Mouse (Mus musculus) bone marrow macrophage, adult 2 months (primary cell): Measurements from ENCODE around the gene Cisd3. TPM values are rescaled to one million over a fixed set of nuclear protein-coding genes. Genes with fewer than 3 reads are reported as not detected.

Source experiments
- H3K27ac ChIP-seq: 2 replicates; pipeline ENCODE4 v1.5.1; 2012; ENCODE audit warnings: low read depth, low read length; ENCODE audit not compliant: insufficient read depth
- H3K4me1 ChIP-seq: 2 replicates; pipeline ENCODE4 v1.6.1; 2012; ENCODE audit warnings: low read length; ENCODE audit not compliant: control insufficient read depth, insufficient read depth
- H3K4me3 ChIP-seq: 2 replicates; pipeline ENCODE4 v1.5.1; 2012; ENCODE audit warnings: mild to moderate bottlenecking, low read length, moderate library complexity; ENCODE audit not compliant: insufficient read depth
- CTCF ChIP-seq: IDR thresholded peaks from 2 replicates; pipeline ENCODE4 v1.5.1; 2012; ENCODE audit warnings: low read depth, mild to moderate bottlenecking, low read length, moderate library complexity
- POLR2A ChIP-seq: IDR thresholded peaks from 2 replicates; pipeline ENCODE4 v1.6.1; 2012; ENCODE audit warnings: mild to moderate bottlenecking, low read depth, low read length, borderline replicate concordance
- polyA plus RNA-seq: library from polyadenylated mRNA; stranded (reverse); fragments of >200 nt; gene quantifications from 2 replicates; pipeline ENCODE4 v1.2.4, GENCODE M21; 2012; ENCODE audit not compliant: missing spikeins, insufficient read depth, insufficient read length

The Cisd3 gene
- polyA plus RNA-seq, 1 experiment: 45.2 TPM

DNA sequence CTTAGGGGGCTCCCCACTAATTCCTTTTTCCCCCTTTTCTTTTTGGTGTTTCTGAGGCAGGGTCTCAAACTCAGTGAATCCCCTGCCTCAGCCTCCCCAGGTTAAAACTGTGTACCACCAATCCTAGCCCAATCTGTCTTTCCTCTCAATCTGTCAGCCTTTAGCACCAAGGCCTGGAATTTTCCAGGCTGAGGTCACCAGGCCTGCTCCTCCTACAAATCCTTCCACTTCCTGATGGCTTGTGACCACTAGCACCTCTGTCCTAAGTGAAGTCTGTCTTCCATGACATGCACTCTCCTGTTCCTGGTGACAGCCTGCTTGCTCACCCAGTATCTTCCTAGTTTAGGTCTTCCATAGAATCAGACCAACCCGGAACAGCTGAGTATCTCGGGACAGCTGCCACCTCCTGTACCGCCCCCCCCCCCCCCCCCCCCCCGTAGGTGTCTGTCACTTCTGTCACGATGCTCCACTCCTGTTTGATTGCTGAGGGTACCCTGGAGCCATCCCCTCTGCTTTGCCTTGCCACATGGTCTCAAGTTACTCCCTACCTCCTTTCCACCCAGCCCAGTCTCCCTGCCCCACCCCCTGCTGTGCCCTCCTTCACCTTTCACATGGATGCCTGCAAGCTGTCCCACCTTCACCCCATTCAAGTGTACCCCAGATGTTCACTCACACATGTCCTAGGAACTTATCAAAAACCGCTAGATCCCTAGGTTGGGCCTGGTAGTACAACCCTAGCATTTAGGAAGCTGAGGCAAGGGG is 28.3 kb upstream of the Cisd3 start:
- TF ChIP-seq POLR2A: no peak
- no peak for TF ChIP-seq CTCF
- H3K27ac ChIP-seq: peak overlapping the region; percentile 15
- H3K4me1 ChIP-seq: peaks cover 32% of the 10 kb centered on the region
- H3K4me3 ChIP-seq: no peak overlapping the region

DNA sequence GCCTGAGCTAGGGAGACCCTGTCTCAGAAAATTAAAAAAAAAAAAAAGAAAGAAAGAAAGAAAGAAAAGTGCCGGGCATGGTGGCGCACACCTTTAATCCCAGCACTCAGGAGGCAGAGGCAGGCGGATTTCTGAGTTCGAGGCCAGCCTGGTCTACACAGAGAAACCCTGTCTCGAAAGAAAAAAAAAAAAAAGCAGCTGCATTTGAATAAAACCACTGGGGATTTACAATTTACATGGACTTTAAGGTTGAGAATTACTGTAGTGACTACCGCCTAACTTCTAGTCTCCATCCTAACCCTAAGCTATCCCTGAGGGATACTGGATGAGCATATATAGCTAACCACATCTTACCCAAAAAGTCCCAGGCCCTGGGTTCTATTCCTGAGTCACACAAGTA is 27.7 kb upstream of the Cisd3 start:
- Histone ChIP-seq H3K27ac (peak overlapping the region; percentile 100), H3K4me1 (peaks cover 34% of the 10 kb centered on the region), H3K4me3 (peak overlapping the region; percentile 98)

DNA sequence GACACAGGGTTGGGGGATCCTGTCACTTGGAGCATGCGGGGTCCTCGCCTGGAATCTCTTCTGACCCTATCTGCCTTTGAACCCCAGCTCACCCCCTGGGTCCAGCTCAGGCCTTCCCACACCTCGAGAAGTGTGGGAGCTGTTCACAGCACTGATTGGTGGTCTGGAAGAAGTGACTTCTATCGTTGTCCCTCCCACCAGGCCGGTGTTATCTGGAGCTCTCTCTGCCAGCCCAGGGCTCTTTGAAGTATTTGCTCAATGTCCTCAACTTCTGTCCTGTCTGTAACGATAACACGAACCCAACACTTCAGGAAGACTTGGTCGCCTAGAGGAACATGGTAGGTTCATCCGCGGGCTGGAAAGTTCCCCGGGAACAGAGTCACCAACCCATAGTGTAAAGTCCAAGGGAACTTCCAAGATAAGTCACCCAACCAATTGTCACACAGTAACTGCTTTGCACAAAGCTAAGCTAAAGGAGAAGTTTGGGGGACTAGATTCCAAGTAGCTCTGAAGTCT is 26.8 kb upstream of the Cisd3 start:
- peaks cover 34% of the 10 kb centered on the region for H3K4me1 ChIP-seq
- H3K27ac ChIP-seq: peak overlapping the region; percentile 100
- H3K4me3 ChIP-seq: peak overlapping the region; percentile 98
- TF ChIP-seq POLR2A: no peak
- TF ChIP-seq CTCF: no peak

DNA sequence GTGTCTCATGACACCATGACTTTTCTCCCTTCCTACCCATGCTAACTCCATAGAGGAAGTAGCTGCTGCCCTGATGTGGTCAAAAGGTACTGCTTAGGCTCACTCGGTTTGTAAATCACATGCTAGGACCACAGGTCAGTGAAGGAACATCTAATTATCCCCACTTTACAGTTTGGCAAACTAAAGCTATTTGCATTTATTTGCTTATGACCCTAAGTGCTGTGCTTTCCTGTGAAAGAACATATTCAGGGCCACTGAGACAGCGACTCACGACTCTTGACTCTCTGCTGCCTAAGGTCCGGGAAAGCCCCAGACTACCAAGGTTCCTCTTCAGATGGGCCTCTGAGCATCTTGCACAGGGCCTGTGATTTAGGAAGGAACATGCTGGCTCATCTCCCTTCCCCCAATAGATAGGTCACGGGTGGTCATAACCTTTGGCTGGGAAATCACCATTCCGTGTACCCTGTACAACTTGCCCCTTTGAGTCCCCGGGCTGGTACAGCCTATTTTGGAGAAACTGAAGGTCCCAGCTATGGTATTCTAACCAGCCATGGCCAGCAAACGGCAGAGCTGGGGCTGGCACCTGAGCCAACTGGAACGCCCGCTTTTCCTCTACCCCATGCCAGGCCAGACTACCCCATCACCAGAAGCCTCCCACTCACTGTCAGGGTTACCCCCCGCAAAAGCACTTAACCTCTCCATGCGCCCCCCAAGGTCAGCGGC is 26.2 kb upstream of the Cisd3 start:
- TF ChIP-seq POLR2A (no peak; the same call in 1 of the 2 replicates), CTCF (no peak)
- peak overlapping the region; percentile 100 for H3K27ac ChIP-seq
- H3K4me1 ChIP-seq: peaks cover 34% of the 10 kb centered on the region
- H3K4me3 ChIP-seq: peak overlapping the region; percentile 98

DNA sequence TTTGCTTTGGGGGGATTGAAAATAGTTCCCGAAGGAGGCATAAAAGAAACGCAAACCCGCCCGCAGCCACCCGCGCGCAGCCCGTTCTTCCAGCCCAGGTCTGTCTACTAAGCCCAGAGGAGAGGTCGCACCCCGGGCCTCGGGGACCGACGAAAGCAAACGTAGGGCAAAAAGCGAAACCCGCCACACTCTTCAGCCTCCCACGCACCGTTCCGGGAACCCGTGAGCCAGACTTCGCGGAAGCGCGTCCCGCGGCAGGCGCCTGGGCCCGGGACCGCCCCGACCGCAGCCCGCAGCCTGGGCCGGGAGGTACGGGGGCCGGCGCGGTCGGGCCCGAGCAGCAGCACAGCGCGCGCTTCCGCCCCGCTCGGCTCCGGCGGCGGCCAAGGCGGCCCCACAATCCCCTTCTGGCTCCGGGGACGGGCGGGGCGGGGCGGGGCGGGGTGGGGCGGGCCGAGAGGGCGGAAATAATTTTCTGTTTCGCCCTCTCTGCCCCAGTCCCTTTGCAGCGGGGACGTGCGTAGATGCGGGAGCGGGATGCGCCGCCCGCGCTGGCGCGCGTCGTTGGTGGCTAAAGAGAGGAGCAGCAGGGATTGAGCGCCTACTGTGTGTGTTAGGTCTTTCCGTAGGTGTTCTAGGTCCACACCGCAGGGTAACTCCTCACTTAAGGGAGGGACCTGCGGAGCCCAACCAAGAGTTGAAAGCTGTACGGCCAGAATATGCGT is 25.5 kb upstream of the Cisd3 start:
- Histone ChIP-seq H3K4me3 (peak overlapping the region; percentile 98), H3K4me1 (peaks cover 35% of the 10 kb centered on the region), H3K27ac (peak overlapping the region; percentile 100)
- no peak for TF ChIP-seq CTCF
- peak; percentile 47; the same call in 1 of the 2 replicates for TF ChIP-seq POLR2A

DNA sequence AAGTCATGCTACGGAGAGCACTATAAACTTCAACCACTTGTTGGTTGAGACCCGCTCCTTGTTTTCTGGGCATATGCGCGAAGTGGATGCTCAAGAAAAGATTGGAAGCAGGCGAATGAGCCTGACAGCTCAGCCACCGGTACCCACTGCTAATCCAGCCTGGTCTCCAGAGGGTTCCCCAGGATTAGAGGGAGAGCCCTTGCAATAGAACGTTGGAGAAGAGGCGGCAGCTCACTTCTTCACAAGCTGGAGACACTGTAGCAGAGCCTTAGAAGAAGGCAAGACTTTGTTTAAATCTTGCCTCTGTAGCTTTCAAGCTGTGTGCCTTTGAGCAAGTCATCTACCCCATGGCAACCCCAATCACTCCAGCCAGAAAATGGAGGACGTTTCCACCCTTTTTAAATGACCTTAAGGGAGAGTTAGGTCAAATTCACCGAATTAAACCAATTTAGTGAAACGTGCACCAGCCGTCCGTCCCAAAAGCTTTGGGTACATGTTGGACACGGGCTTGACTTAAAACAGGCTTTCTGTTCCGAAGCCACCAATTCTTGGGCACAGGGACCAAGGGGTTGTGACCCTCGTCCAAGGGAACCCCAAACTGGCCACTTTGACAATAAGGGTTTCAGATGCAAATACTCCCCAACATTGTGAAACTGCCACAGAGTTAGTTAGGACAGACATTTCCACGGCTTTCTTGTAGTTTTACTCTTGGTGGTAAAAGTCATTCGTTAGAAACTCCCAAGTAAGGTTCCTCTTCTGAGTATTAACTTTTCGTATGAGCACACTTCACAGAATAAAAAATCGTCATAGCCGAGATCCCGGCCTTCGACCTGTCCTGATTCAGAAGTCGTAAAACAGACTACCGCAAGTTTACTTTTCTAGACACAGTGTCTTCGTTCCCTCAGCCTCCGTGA is 24.6 kb upstream of the Cisd3 start:
- peak overlapping the region; percentile 37 for H3K27ac ChIP-seq
- H3K4me3 ChIP-seq: peak overlapping the region; percentile 75
- peaks cover 32% of the 10 kb centered on the region for H3K4me1 ChIP-seq
- TF ChIP-seq POLR2A (no peak), CTCF (no peak)

DNA sequence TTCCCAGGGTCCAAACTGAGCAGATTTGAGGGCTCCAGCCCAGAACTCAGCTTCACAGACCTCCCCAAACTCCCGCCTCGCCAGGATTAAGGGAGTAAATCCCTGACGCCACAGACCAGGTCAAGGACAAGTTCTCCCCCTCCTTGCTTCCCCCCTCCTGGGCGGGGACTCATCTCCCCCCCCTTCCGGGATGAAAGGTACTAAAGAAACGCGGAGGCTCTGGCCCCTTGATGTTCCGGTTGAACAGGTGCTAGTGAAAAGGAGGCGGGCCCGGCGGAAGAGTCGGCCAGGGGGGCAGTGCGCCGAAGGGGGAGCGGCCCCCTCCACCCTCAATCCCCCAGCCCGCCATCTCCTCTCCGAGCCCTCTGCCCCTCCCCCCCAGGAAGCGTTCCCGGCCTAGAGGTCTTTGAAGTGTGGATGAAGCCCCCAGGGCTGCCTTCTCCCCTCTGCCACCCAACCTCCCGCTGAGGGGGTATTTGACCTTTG is 23.9 kb upstream of the Cisd3 start:
- H3K27ac ChIP-seq: peak overlapping the region; percentile 60; the same call in 1 of the 2 replicates
- peak overlapping the region; percentile 75 for H3K4me3 ChIP-seq
- peaks cover 27% of the 10 kb centered on the region for H3K4me1 ChIP-seq
- TF ChIP-seq POLR2A (no peak), CTCF (no peak)

DNA sequence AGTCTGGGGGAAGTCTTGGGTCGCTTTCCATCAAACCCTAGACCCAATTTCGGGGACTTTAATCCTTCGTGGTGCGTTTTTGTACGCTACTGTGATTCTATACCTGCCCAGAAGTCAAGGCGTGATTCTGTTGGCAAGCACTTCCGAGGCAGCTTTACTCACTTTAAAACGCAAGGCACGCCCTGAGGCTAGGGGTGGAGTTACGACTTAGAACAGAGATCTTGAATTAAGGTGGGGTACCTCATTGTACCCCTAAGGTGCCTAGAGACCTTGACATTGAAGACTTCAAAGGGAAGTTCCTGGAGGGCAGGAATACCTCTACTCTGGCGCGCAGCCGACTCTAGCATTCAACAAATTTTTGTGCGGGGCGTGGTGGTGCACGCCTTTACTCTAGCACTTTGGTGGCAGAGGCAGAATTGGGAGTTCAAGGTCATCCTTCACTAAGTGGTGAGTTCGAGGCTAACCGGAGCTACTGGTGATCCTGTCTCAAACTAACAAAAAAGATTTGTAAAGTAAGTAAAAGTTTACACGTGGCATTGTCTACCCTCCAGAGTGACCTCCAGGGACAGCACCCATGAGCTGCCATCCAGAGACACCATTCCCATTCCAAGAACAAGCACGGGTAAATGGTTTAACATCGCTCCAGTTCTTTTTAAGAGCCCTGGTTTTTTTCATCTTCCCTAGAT is 23.3 kb upstream of the Cisd3 start:
- peaks cover 20% of the 10 kb centered on the region for H3K4me1 ChIP-seq
- peak overlapping the region; percentile 60; the same call in 1 of the 2 replicates for H3K27ac ChIP-seq
- peak overlapping the region; percentile 75 for H3K4me3 ChIP-seq
- no peak for TF ChIP-seq POLR2A
- TF ChIP-seq CTCF: no peak
